Mouse (Mus musculus): ENCODE measurements around the gene Sh3gl1. TPM values are rescaled to one million over a fixed set of nuclear protein-coding genes. Genes with fewer than 3 reads are reported as not detected.

The Sh3gl1 gene
- total RNA-seq, 2 experiments from 2014 or later: 14.7 to 28.1 TPM

DNA sequence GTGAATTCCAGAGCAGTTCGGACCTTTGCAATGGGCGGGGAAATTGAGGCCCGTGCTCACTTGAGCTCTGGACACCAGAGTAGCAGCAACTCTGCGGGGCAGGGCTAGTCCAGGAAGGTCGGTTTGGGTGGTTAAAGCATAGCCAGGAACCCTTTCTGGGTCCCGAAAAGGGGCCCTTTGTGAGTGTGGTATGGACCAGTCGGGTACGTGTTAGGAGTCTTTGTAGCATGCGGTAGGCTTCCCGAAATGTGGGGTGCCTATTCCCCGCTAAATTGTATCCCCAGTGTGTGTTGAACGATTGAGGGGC lies 4.4 kb upstream of the Sh3gl1 start:
- no peak for ATAC-seq (replicated peaks; ENCODE audit: low FRiP score, poor library complexity, severe bottlenecking)

DNA sequence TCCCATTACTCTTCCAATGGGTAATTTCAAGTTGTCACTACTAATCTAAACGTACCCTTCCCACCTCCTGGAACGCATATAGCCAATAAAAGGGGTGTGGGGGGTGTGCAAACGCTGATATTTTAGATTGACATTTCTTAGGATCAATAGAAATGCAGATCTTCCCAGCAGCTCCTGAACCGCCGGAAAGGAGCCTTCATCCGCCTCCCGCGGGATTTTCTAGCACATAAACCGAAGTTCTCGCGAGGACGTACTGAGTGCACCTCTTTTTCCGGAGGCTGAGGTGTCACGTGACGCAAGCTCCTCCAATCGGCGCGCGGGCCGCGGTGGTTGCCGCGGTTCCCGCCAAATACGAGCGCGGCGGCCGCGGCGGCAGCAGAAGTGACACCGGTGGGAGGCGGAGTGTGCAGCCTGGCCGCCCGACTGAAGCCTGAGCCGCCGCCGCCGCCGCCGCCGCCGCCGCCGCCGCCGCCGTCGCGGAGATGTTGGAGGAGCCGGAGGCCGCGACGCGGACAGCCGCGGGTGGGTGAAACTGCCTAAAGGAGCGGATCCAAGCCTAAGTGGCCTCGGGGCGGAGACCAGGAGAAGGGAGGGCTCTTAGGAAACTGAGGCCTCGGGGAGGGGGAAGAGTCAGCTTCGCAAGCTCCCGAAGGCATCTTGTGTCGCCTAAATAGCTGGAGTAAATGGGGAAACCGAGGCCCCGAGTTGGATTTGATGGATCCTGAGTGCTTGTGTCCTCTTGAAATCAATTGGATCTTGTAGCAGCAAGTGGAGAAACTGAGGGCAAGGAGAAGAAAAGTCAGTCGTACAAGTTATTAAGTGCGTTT lies 3.8 kb upstream of the Sh3gl1 start, which contains the start of gene Chaf1a:
Gene Chaf1a (plus strand): TSS at position 410 of the 827 bp plus-strand sequence.
- peak; percentile 81 for ATAC-seq (replicated peaks; ENCODE audit: low FRiP score, poor library complexity, severe bottlenecking)

DNA sequence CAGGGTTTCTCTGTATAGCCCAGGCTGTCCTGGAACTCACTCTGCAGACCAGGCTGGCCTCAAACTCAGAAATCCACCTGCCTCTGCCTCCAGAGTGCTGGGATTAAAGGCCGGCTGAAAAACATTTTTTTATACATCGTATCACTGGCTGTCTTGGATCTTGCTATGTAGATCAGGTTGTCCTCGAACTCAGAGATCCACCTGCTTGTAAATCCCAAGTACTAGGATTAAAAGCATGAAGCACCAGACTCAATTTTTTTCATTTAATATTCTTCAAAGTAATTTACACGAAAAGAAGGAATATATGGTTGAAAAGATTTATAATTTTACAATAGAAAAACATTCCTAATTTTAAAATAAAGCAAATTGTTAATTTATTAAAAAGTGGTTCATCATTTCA lies 2.9 kb upstream of the Sh3gl1 start:
- no peak for ATAC-seq (replicated peaks; ENCODE audit: low FRiP score, poor library complexity, severe bottlenecking)

DNA sequence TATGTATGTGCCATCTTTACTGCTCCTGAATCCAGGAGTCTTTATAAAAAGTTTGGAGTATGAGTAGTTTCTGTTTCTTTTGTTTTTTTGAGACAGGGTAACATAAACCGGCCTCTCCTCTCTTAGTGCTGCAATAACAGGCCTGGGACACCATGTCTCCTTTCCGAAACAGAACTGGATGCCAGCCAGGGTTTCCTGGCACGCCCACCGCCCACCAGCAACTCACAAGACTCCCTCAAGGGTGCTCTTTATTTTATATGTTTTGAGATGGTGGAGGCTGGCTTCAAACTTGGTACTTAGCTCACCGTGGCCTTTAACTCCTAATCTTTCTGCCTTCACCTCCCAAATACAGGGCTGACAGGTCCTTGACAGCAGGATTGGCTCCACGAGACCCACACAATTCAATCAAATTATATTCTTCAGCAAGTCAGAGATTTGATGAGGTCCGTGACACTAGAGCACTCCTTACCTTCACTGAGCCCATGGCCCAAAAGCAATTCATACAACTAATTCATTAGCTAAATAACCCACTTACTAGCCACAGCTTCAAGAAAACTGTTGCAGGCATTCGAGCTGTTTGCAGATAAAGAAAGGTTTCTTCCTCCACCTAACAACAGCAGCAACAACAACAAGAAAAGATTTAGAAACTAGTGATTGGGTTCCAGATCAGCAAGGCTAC lies 2.3 kb upstream of the Sh3gl1 start:
- ATAC-seq (replicated peaks; ENCODE audit: low FRiP score, poor library complexity, severe bottlenecking): no peak

DNA sequence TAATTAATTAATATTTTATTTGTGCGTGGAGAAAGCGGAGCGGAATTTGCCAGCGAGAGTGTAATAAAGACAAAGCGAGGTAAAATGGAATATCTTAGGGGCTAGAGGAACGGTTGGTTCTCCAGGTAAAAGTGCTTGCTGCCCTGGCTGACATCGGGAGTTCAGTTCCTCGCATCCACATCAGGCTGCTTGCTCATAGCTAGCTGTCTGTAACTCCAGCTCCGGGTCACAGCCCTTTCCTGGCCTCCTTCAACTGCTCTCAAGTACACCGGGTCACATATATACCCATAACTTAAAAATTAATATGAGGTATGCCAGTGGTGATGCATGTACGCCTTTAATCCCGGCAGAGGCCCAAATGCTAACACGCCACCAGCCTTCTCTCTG lies 459 bp upstream of the Sh3gl1 start:
- no peak; the same call in 1 of the 2 replicates for ATAC-seq (replicated peaks; ENCODE audit: low FRiP score, poor library complexity, severe bottlenecking)

DNA sequence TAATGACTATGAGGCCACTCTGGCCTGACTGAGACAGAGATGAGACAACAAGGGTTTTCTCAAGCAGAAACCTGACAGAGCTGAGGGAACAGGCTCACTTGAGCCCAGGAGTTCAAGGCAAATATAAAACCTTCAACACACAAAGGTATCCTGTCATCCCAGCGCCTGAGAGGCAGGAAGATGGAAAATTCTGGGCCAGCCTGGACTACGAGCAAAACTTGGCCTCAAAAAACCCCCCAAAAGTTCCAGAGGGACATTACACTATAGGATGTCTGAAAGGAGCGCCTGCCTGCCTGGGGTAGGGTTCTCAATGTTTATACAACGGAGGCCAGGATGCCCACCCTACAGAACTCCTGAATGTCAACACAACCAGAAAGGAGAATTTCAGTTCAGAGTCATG lies 1.2 kb downstream of the Sh3gl1 start:
- no peak for ATAC-seq (replicated peaks; ENCODE audit: low FRiP score, poor library complexity, severe bottlenecking)

DNA sequence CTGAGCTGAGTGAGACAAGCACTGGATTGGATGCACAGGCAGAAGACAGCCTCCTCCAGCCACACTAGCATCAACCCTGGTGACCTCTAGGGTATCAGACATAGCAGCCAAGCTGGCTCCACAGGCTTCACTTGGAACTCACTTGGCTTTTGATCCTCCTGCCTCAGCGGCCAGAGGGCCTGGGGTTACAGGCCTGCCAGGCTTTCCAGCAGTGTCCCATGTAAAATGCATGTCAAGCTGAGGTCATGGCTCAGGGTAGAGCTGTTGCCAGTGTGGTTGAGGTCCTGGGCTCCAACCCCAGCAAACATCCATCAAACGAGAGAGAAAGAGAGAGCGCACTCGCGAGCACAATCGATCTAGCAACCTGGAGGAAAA lies 1.7 kb downstream of the Sh3gl1 start:
- no peak for ATAC-seq (replicated peaks; ENCODE audit: low FRiP score, poor library complexity, severe bottlenecking)

DNA sequence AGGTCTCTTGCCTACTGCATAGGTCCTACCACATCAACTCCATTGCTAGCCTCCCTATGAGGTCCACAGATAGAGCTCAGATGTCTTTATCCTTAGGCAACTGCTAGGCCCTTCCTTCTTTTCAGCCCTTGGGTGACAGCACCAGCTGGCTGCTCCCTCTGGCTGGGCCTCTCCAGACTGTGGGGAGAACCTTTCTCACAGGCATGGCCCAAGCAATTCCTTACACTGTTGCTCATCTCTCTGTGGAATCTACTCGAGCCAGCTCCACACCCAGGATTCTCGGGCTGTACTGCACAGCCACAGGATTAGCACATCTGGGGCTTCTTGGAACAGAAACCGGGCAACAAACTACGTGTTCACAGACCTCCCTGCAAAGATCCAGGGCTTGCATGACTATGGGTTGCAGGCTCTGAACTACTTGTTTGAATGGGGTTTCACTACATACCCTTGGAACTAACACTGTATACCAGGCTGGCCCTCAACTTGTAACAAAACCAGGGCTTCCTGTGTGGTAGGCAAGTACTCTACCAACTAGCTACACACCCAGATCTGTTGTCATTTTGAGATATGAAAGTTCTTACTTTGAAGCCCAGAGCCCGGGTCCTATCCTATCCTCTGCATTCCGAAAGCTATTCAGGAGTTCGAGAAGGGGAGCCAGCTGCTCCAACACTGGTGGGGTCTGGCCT lies 2.3 kb downstream of the Sh3gl1 start:
- ATAC-seq (replicated peaks; ENCODE audit: low FRiP score, poor library complexity, severe bottlenecking): no peak

DNA sequence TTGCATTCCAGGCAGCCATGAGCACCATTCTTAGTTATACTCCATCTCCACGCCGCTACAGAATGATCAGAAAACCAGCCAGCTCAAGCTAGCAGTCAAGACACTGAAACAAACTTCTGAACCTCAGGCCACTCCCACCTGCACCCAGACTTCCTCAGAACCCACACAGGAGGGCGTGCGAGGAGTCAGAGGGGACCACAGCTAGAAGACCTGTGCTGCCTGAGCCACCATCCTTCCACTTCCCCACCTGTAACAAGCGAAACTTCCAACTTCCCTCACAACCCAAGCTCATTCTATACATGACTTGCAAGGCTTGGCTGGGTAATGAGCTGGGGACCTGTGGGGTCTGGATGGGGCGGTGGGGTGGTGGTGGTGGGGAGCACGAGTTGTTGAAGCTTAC lies 3.6 kb downstream of the Sh3gl1 start:
- ATAC-seq (replicated peaks; ENCODE audit: low FRiP score, poor library complexity, severe bottlenecking): no peak

DNA sequence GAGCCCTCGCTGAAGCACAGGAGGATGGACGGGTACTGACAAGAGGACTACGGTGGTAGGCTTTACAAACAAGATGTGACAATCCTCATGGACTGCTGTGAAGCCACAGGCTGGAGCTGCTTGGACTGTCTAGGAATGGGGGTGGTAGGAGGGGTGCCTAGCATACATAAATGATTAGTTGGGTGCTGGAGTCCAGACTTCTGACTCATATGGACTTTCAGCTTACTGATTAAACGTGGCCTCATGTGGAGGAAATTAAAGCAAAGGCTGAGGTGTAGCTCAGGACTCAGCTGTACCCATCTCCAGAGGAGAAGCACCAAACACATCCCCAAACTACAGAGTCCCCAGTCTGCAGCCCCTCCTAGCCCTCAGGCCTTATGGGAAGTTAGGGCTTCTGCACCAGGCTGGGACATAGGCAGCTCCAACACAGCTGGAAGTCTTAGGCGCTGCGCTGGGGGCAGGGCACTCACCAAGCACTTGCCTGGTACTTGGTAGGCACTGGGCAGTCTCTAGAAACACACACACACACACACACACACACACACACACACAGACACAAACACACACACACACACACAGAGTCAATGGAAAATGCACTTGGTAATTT lies 4.2 kb downstream of the Sh3gl1 start:
- no peak for ATAC-seq (replicated peaks; ENCODE audit: low FRiP score, poor library complexity, severe bottlenecking)

DNA sequence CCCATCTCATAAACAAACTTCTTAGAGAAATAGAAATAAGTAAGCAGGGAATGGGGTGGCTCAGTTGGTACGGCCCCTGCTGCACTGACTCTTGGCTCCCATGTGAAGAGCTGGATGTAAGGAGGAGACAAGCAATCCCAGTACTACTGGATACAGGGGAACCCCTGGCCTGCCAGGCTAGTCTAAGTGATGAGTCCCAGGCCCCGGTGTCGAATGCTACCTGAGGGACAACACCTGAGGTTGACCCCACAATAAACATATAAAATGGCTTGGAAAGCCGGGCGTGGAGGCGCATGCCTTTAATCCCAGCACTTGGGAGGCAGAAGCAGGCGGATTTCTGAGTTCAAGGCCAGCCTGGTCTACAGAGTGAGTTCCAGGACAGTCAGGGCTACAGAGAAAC lies 5.0 kb downstream of the Sh3gl1 start:
- no peak for ATAC-seq (replicated peaks; ENCODE audit: low FRiP score, poor library complexity, severe bottlenecking)

DNA sequence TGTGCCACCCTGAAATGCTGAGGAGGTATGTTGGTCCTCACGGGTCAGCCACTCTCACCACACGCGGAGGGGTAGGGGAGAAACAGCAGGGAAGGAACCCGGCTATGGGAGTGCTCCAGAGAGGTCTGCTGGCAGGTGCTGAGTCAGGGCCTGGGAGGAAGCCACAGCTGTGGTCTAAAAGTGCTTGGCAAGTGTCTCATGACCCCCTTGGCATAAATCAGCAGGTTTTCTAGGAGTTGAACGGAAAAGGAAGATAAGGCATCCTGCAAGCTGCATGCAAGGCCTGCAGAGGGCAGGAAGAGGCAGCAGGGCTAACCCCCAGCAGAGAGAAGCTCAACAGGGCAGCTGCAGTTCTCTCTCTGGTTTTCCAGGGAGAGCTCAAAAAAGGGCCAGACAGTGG lies 5.5 kb downstream of the Sh3gl1 start:
- ATAC-seq (replicated peaks; ENCODE audit: low FRiP score, poor library complexity, severe bottlenecking): no peak

DNA sequence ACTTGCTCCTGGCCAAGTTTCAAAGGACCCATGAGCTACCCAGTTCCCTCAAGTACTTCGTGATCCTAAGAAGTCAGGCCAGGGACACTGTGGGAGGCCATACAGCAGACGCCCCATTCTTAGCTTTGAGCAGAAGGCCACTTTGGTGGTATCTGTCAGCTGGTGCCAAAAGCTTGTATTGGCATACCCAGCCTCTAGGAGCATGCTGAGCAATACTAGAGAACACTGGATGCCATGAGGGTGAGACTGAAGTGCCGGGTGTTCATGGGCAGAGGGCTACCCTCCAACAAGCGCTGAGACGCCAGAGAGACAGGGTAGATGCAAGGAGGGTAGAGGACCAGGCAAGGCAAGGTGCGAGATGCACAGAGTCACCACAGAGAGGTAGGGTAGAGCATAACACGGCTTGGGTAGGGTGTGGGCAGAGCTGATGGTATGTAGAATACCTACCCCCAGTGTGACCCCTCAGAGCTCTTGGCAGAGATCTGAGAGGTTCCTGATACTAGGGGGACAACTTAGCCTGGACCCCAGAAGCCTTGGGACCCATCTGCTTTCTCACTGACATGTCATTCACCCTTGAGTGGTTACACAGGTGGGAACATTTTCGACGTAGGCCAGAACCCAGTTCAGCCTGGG lies 6.1 kb downstream of the Sh3gl1 start:
- ATAC-seq (replicated peaks; ENCODE audit: low FRiP score, poor library complexity, severe bottlenecking): no peak

DNA sequence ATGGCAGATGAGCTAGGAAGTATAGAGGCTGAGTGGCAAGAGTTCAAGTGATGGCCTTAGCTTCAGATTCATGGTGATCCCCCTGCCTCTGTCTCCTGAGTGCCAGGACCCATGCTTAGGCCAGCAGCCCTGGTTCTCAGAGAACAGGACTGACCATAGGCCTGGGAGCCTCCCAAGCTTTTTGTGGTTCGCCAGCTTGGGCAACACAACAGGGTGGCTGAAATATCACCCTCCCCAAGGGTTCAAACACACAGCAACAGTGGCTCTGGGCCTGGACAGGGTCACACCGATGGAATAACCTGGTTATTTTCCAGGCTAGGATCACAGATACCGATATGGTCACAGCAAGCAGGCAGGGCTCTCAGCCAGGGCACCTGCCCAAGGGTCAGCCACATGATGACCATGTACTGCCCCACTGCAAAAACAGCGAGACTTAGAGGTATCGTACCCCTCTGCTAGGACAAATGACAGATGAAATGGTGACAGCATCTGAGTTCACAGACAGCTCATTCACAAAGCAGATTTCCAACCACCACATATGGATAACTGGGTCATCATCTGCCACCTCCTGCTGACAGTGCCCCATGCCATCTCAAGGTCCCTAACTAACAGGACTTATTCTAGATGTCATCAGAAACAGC lies 8.5 kb downstream of the Sh3gl1 start:
- no peak for ATAC-seq (replicated peaks; ENCODE audit: low FRiP score, poor library complexity, severe bottlenecking)

DNA sequence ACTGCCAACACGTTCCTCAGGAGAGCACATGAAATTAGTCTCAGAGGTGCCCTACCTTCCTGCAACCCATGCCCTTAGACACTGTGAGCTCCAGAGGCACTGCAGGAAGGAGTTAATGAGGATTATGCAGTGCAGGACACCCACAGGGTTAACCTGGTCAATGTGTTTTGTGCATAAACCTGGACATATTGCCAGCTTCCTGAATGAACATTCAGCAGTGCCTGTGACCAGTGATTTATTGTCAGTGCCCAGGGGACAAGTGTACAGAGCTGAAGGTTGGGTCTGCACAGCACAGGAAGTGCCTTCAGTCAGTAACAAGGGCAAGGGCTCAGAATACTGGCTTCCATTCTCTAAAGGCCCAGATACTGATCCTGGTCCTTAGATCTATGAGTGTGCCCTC lies 9.6 kb downstream of the Sh3gl1 start:
- no peak for ATAC-seq (replicated peaks; ENCODE audit: low FRiP score, poor library complexity, severe bottlenecking)

DNA sequence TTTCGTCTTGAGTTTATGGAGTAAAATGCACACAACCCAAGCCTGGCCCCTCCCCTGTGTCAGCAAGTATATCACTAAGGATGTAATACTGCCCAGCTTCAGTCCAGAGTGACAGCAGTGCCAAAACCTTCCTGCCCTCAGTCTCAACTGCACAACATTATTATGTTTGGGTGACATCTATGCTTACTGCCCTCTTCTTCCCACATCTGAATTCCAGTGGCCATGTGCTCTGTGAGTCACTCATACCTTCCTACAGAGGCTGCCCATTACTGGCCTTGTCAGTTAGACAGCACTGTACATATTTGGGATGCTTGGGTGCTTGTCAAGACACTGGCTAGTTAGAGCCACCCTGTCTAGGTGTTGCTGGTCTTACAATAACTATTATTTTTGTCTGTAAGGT lies 10.1 kb downstream of the Sh3gl1 start:
- no peak for ATAC-seq (replicated peaks; ENCODE audit: low FRiP score, poor library complexity, severe bottlenecking)

DNA sequence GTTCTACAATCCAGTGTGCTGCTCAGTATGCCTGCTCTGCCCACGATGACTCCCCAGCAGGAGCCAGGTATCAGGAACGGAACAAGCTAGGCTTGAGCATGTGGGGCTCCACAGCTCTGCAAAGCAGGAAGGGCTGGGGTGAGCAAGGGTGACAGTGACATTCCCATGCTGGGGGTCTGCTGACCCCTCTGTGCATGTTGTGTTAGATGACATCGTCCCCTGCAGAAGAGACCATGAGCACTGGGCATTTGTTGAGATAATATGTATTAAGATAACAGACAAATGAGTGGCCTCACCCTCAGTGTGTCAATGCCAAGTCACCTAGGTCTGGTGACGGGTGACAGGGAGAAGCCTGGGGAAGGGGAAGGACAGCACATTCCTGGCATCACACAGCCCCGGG lies 11.5 kb downstream of the Sh3gl1 start:
- no peak for ATAC-seq (replicated peaks; ENCODE audit: low FRiP score, poor library complexity, severe bottlenecking)

DNA sequence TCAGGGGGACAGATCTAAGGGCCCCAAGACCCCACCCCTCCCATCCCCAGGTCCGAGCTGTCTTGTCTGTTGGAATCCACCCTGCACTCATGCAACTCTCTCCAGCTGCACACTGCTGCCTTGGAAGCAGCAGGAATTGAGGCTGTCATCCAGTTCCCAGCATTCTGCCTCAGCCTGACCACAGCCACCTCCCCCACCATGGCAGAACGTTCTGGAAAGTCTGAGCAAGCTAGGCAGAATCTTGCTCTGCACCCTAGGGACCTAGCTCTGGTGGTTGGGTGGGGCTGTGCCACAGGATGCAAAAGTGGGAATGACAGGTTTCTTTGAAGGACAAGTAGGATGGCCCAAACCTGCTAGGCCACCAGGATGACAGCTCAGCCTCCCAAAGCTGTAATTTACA lies 12.0 kb downstream of the Sh3gl1 start:
- no peak for ATAC-seq (replicated peaks; ENCODE audit: low FRiP score, poor library complexity, severe bottlenecking)

DNA sequence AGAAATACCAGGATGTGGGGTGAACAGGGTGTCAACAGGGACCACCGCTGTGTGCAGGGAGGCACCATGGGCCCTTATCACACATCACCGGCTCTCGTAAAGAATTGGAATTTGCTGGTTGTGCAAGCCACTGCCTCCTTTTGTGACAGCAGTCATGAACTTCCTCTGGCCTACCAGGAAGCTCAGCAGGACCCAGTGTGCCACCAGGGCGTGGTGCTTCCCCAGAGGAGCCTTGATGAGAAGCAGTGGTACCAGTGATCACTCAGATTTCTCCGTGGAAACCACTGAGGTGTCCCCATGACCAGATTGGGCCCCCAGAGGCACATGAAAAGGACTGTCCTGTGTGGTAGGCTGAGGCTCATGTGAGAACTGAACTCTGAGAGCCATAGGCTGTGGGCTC lies 13.0 kb downstream of the Sh3gl1 start:
- no peak for ATAC-seq (replicated peaks; ENCODE audit: low FRiP score, poor library complexity, severe bottlenecking)

DNA sequence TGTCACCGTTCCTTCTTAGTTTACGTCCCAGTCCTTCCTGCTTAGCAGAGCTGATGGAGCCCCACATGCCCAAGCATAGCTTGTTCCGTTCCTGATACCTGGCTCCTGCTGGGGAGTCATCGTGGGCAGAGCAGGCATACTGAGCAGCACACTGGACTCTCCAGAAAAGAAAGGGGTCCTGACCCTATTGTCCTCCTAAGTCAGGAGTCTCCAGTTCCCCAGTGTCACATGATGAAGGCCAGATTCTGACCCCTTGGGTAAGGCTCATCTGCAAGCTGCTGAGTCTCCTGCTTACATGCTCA lies 13.5 kb downstream of the Sh3gl1 start:
- no peak for ATAC-seq (replicated peaks; ENCODE audit: low FRiP score, poor library complexity, severe bottlenecking)

Measured in erythroid progenitor cell, adult 5-6 weeks (primary cell).